Mouse (Mus musculus) neural tube, embryonic 15.5 days (tissue): ENCODE results near the gene Mgat5. TPM values are rescaled to one million over a fixed set of nuclear protein-coding genes. Genes with fewer than 3 reads are reported as not detected.
A peak's percentile ranks its signal among the peaks of the same experiment; 100 is the strongest.

Experiments used
- ATAC-seq: fragments of 200-750 bp; cut with Nextera tagmentation; 2 replicates; pipeline ENCODE4 v1.8.0; 2017; ENCODE audit warnings: mild to moderate bottlenecking, moderate TSS enrichment, moderate library complexity; ENCODE audit not compliant: low FRiP score
- H3K27ac ChIP-seq: fragments of 300-500 bp; sonication (generic); replicated peaks from 2 replicates; pipeline ENCODE4 v1.5.1; 2015; ENCODE audit warnings: mild to moderate bottlenecking, inconsistent platforms
- H3K27me3 ChIP-seq: fragments of 300-500 bp; sonication (generic); replicated peaks from 2 replicates; pipeline ENCODE4 v1.6.1; 2015; ENCODE audit warnings: inconsistent platforms
- H3K36me3 ChIP-seq: fragments of 300-500 bp; sonication (generic); 2 replicates; pipeline ENCODE4 v1.6.1; 2015; ENCODE audit warnings: inconsistent platforms
- H3K4me1 ChIP-seq: fragments of 300-500 bp; sonication (generic); 2 replicates; pipeline ENCODE4 v1.6.1; 2015; ENCODE audit warnings: inconsistent platforms
- H3K4me2 ChIP-seq: fragments of 300-500 bp; sonication (generic); 2 replicates; pipeline ENCODE4 v1.6.1; 2015; ENCODE audit warnings: inconsistent platforms, mild to moderate bottlenecking, moderate library complexity
- H3K4me3 ChIP-seq: fragments of 300-500 bp; sonication (generic); replicated peaks from 2 replicates; pipeline ENCODE4 v1.5.1; 2015; ENCODE audit warnings: mild to moderate bottlenecking, inconsistent platforms
- H3K9ac ChIP-seq: fragments of 300-500 bp; sonication (generic); replicated peaks from 2 replicates; pipeline ENCODE4 v1.6.1; 2015; ENCODE audit warnings: mild to moderate bottlenecking, inconsistent platforms
- H3K9me3 ChIP-seq: fragments of 300-500 bp; sonication (generic); replicated peaks from 2 replicates; pipeline ENCODE4 v1.6.1; 2016; ENCODE audit warnings: inconsistent platforms
- WGBS: fragments of 180-500 bp; shearing (Covaris S2); methylation state at CpG from one replicate; pipeline ENCODE4 v1.1.7; 2015; ENCODE audit warnings: mixed read lengths; 5-methylcytosine and 5-hydroxymethylcytosine counted together
- polyA plus RNA-seq: library from polyadenylated mRNA; unstranded; fragments of >200 nt; fragmentation: Nextera tagmentation; extraction: Ambion mirVana; gene quantifications from 2 replicates; pipeline ENCODE4 v1.2.1, GENCODE M21; 2015

Mgat5 gene
- polyA plus RNA-seq, 1 experiment from 2014 or later: 13.3 TPM

GRCm38 (mm10) chr1:127203231-127203764, 1.5 kb upstream of the Mgat5 start:
- Histone ChIP-seq H3K27me3 (no peaks in the 10 kb centered on the region), H3K4me3 (no peak overlapping the region), H3K4me2 (no peak overlapping the region), H3K36me3 (no peaks in the 10 kb centered on the region), H3K4me1 (peaks cover 32% of the 10 kb centered on the region), H3K27ac (no peak overlapping the region), H3K9ac (no peak overlapping the region), H3K9me3 (no peaks in the 10 kb centered on the region)
- ATAC-seq: no peak
- WGBS: 75% methylated on average over 4 of the region's 4 CpGs

GRCm38 (mm10) chr1:127205501-127206019, 745 bp downstream of the Mgat5 start:
- Histone ChIP-seq H3K36me3 (no peaks in the 10 kb centered on the region), H3K9me3 (no peaks in the 10 kb centered on the region), H3K4me3 (peak overlapping the region; percentile 94), H3K9ac (peak overlapping the region; percentile 95), H3K4me1 (peaks cover 45% of the 10 kb centered on the region), H3K27me3 (no peaks in the 10 kb centered on the region), H3K27ac (peak overlapping the region; percentile 98), H3K4me2 (peak overlapping the region; percentile 87)
- under 1% methylated on average over 24 of the region's 24 CpGs for WGBS
- peak; percentile 14 for ATAC-seq

GRCm38 (mm10) chr1:127206020-127206641, 1.3 kb downstream of the Mgat5 start:
- Histone ChIP-seq H3K36me3 (no peaks in the 10 kb centered on the region), H3K9me3 (no peaks in the 10 kb centered on the region), H3K4me2 (peak overlapping the region; percentile 87), H3K4me1 (peaks cover 45% of the 10 kb centered on the region), H3K27me3 (no peaks in the 10 kb centered on the region), H3K27ac (peak overlapping the region; percentile 98), H3K4me3 (peak overlapping the region; percentile 94), H3K9ac (peak overlapping the region; percentile 95)
- ATAC-seq: peak; percentile 73
- 2% methylated on average over 39 of the region's 39 CpGs for WGBS

GRCm38 (mm10) chr1:127206881-127207555, 2.2 kb downstream of the Mgat5 start:
- no peaks in the 10 kb centered on the region for H3K27me3 ChIP-seq
- H3K27ac ChIP-seq: peak overlapping the region; percentile 98; the same call in 1 of the 2 replicates
- no peaks in the 10 kb centered on the region for H3K36me3 ChIP-seq
- H3K4me2 ChIP-seq: peak overlapping the region; percentile 87
- 64% methylated on average over 11 of the region's 11 CpGs for WGBS
- H3K4me1 ChIP-seq: peaks cover 51% of the 10 kb centered on the region
- no peak for ATAC-seq
- peak overlapping the region; percentile 94 for H3K4me3 ChIP-seq
- no peaks in the 10 kb centered on the region for H3K9me3 ChIP-seq
- H3K9ac ChIP-seq: peak overlapping the region; percentile 95

- 82% methylated on average over 9 of the region's 9 CpGs for WGBS
- ATAC-seq: no peak
- Histone ChIP-seq H3K36me3 (no peaks in the 10 kb centered on the region), H3K4me3 (no peak overlapping the region), H3K4me1 (peaks cover 51% of the 10 kb centered on the region), H3K27ac (no peak overlapping the region), H3K9me3 (no peaks in the 10 kb centered on the region), H3K4me2 (peak overlapping the region; percentile 87), H3K9ac (no peak overlapping the region), H3K27me3 (no peaks in the 10 kb centered on the region)
Measured at GRCm38 (mm10) chr1:127208167-127208566, 3.4 kb downstream of the Mgat5 start.

GRCm38 (mm10) chr1:127212812-127213211, 8.0 kb downstream of the Mgat5 start:
- Histone ChIP-seq H3K4me3 (no peak overlapping the region), H3K4me2 (no peak overlapping the region), H3K9ac (no peak overlapping the region), H3K4me1 (peaks cover 42% of the 10 kb centered on the region), H3K9me3 (no peaks in the 10 kb centered on the region), H3K27ac (no peak overlapping the region), H3K36me3 (no peaks in the 10 kb centered on the region), H3K27me3 (no peaks in the 10 kb centered on the region)
- WGBS: 16% methylated on average over 1 of the region's 1 CpGs
- ATAC-seq: no peak

- H3K4me3 ChIP-seq: no peak overlapping the region
- no peak overlapping the region for H3K4me2 ChIP-seq
- H3K36me3 ChIP-seq: no peaks in the 10 kb centered on the region
- H3K9me3 ChIP-seq: no peaks in the 10 kb centered on the region
- H3K27me3 ChIP-seq: no peaks in the 10 kb centered on the region
- ATAC-seq: no peak
- no peak overlapping the region for H3K9ac ChIP-seq
- peaks cover 36% of the 10 kb centered on the region for H3K4me1 ChIP-seq
- H3K27ac ChIP-seq: no peak overlapping the region
- WGBS: 43% methylated on average over 3 of the region's 3 CpGs
Measured at GRCm38 (mm10) chr1:127213434-127213833, 8.6 kb downstream of the Mgat5 start.

GRCm38 (mm10) chr1:127214585-127215232, 9.9 kb downstream of the Mgat5 start:
- no peak for ATAC-seq
- Histone ChIP-seq H3K9ac (no peak overlapping the region), H3K27me3 (no peaks in the 10 kb centered on the region), H3K27ac (no peak overlapping the region), H3K4me2 (no peak overlapping the region), H3K36me3 (no peaks in the 10 kb centered on the region), H3K4me3 (no peak overlapping the region), H3K9me3 (no peaks in the 10 kb centered on the region), H3K4me1 (peaks cover 28% of the 10 kb centered on the region; the same call in 1 of the 2 replicates)
- WGBS: 88% methylated on average over 8 of the region's 8 CpGs

- H3K4me2 ChIP-seq: no peak overlapping the region
Measured at GRCm38 (mm10) chr1:127216979-127217378, 12.2 kb downstream of the Mgat5 start.

GRCm38 (mm10) chr1:127217665-127218064, 12.8 kb downstream of the Mgat5 start:
- no peaks in the 10 kb centered on the region for H3K36me3 ChIP-seq
- WGBS: 82% methylated on average over 4 of the region's 4 CpGs
- H3K27me3 ChIP-seq: no peaks in the 10 kb centered on the region
- peaks cover 21% of the 10 kb centered on the region; the same call in 1 of the 2 replicates for H3K4me1 ChIP-seq
- ATAC-seq: no peak
- H3K27ac ChIP-seq: no peak overlapping the region
- no peak overlapping the region for H3K9ac ChIP-seq
- no peaks in the 10 kb centered on the region for H3K9me3 ChIP-seq
- no peak overlapping the region for H3K4me3 ChIP-seq
- no peak overlapping the region for H3K4me2 ChIP-seq

More at GRCm38 (mm10) chr1:127216979-127217378, 12.2 kb downstream of the Mgat5 start:
- Histone ChIP-seq H3K9me3 (no peaks in the 10 kb centered on the region), H3K27me3 (no peaks in the 10 kb centered on the region), H3K9ac (no peak overlapping the region), H3K36me3 (no peaks in the 10 kb centered on the region), H3K4me3 (no peak overlapping the region), H3K4me1 (peaks cover 21% of the 10 kb centered on the region; the same call in 1 of the 2 replicates), H3K27ac (no peak overlapping the region)
- 63% methylated on average over 2 of the region's 2 CpGs for WGBS
- ATAC-seq: no peak

- Histone ChIP-seq H3K36me3 (no peaks in the 10 kb centered on the region), H3K27ac (no peak overlapping the region), H3K4me2 (no peak overlapping the region), H3K9me3 (no peaks in the 10 kb centered on the region), H3K4me1 (peaks cover 21% of the 10 kb centered on the region; the same call in 1 of the 2 replicates), H3K9ac (no peak overlapping the region), H3K4me3 (no peak overlapping the region), H3K27me3 (no peaks in the 10 kb centered on the region)
- 87% methylated on average over 7 of the region's 7 CpGs for WGBS
- ATAC-seq: no peak
Measured at GRCm38 (mm10) chr1:127218182-127218581, 13.4 kb downstream of the Mgat5 start.
